Mouse (Mus musculus): Measurements from ENCODE around the gene Wrnip1. TPM values are rescaled to one million over a fixed set of nuclear protein-coding genes. Genes with fewer than 3 reads are reported as not detected.

Gene Wrnip1
- total RNA-seq, 2 experiments from 2014 or later: 5.9 to 6.1 TPM

- no peak for DNase-seq (ENCODE audit: low spot score)
These were observed 2.0 kb downstream of the Wrnip1 start for GRCm38 (mm10) chr13:32803701-32804345.

GRCm38 (mm10) chr13:32806820-32807219 is 5.0 kb downstream of the Wrnip1 start:
- no peak for DNase-seq (ENCODE audit: low spot score)

GRCm38 (mm10) chr13:32807624-32808023 is 5.8 kb downstream of the Wrnip1 start:
- no peak for DNase-seq (ENCODE audit: low spot score)

- no peak for DNase-seq (ENCODE audit: low spot score)
These were observed 17.4 kb downstream of the Wrnip1 start for GRCm38 (mm10) chr13:32819241-32819640.

GRCm38 (mm10) chr13:32819926-32820325 is 18.1 kb downstream of the Wrnip1 start:
- DNase-seq (ENCODE audit: low spot score): no peak

GRCm38 (mm10) chr13:32821671-32822070 is 19.8 kb downstream of the Wrnip1 start:
- no peak for DNase-seq (ENCODE audit: low spot score)

- DNase-seq (ENCODE audit: low spot score): no peak
These were observed 21.3 kb downstream of the Wrnip1 start for GRCm38 (mm10) chr13:32823126-32823525.

GRCm38 (mm10) chr13:32824377-32825330 is 22.8 kb downstream of the Wrnip1 start:
- no peak for DNase-seq (ENCODE audit: low spot score)

- DNase-seq (ENCODE audit: low spot score): no peak
These were observed 23.7 kb downstream of the Wrnip1 start for GRCm38 (mm10) chr13:32825546-32825945.

GRCm38 (mm10) chr13:32827111-32827822 is 25.4 kb downstream of the Wrnip1 start:
- no peak for DNase-seq (ENCODE audit: low spot score)

GRCm38 (mm10) chr13:32827951-32828350 is 26.1 kb downstream of the Wrnip1 start:
- DNase-seq (ENCODE audit: low spot score): peak; percentile 45

- DNase-seq (ENCODE audit: low spot score): no peak
These were observed 27.0 kb downstream of the Wrnip1 start for GRCm38 (mm10) chr13:32828886-32829285.

- no peak for DNase-seq (ENCODE audit: low spot score)
These were observed 29.9 kb downstream of the Wrnip1 start for GRCm38 (mm10) chr13:32831505-32832273.

GRCm38 (mm10) chr13:32832776-32833175 is 30.9 kb downstream of the Wrnip1 start:
- DNase-seq (ENCODE audit: low spot score): no peak

GRCm38 (mm10) chr13:32833237-32833636 is 31.4 kb downstream of the Wrnip1 start:
- no peak for DNase-seq (ENCODE audit: low spot score)

GRCm38 (mm10) chr13:32834513-32834912 is 32.7 kb downstream of the Wrnip1 start:
- DNase-seq (ENCODE audit: low spot score): no peak

- no peak for DNase-seq (ENCODE audit: low spot score)
These were observed 37.5 kb downstream of the Wrnip1 start for GRCm38 (mm10) chr13:32839314-32839713.

- no peak for DNase-seq (ENCODE audit: low spot score)
These were observed 39.5 kb downstream of the Wrnip1 start for GRCm38 (mm10) chr13:32841349-32841748.

GRCm38 (mm10) chr13:32846221-32846620 is 44.4 kb downstream of the Wrnip1 start:
- no peak for DNase-seq (ENCODE audit: low spot score)

GRCm38 (mm10) chr13:32849092-32849491 is 47.3 kb downstream of the Wrnip1 start:
- DNase-seq (ENCODE audit: low spot score): no peak

GRCm38 (mm10) chr13:32849531-32850123 is 47.8 kb downstream of the Wrnip1 start:
- DNase-seq (ENCODE audit: low spot score): no peak

Measured in gastrocnemius, adult 18-20 months (tissue).